Mouse (Mus musculus) T-helper 2 cell (primary cell): ENCODE data around the gene Plcg2.

Source experiments
- in situ Hi-C: fragments of 300-600 bp; cut with MboI, MseI; formaldehyde crosslinking; loops from one replicate; pipeline ENCODE4 v1.15.1; 2025; ENCODE audit warnings: high pct_unique_total_duplicates

Plcg2 gene

GRCm38 (mm10) chr8:117632532-117632931, 134.4 kb downstream of the Plcg2 start:
- in situ Hi-C loops = no loop called here

DNA sequence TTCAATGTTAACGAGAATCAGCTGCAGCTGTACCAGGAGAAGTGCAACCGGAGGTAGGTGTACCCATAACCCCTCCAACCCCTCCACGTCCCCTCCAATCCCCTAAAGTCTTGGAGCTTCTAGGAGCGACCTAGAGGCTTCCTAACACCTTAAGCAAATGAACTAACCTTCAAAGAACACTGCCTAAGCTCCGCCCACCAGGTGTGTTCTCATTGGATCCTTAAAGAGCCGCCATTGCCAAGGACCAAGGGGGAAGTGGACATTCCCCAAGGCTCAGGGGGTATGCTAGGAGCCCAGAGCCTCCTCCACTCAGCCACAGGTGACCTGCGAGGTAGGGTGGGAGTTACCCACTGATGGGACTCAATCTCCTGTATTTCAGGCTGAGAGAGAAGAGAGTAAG, 136.3 kb downstream of the Plcg2 start:
- in situ Hi-C loops = no loop called here

DNA sequence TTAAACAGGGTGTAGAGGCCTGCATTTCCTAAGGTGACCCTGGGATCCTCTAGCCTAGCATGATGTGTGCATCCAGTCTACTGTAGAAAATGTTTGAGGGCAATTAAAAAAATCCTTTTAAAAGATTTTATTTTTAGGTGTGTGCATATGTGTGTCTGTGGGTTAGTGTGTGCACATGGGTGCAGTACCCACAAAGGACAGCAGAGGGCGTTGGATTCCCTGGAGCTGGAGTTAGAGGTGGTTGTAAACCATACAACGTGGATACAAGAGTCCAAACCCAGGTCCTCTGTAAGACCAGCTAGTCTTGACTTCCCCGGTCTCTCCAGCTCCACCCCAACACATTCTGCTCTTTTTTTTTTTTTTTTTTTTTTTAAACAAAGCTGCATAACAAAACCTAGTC, 139.4 kb downstream of the Plcg2 start:
- in situ Hi-C loops = no loop called here

DNA sequence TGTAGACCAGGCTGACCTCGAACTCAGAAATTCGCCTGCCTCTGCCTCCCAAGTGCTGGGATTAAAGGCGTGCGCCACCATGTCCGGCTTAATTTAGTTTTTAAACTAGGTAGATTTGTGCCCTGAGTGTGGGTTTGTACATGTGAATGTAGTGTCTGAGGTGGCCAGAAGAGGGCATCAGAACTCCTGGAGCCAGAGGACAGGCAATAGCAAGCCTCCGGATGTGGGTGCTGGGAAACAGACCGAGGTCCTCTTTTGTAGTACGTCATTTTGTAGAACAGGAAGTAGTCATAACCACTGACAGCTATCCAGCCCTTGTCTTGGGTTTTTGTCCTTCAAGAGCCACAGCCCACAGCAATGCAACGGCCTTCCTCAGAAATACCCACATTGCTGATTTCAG, 141.5 kb downstream of the Plcg2 start:
- in situ Hi-C loops = loop anchor here (10.0 kb wide), 1 partner anchor 225 kb away; no protein-coding TSS in a partner anchor

GRCm38 (mm10) chr8:117645486-117645885, 147.4 kb downstream of the Plcg2 start:
- in situ Hi-C loops = loop anchor here (10.0 kb wide), 1 partner anchor 219 kb away; no protein-coding TSS in a partner anchor

- in situ Hi-C loops = loop anchor here (10.0 kb wide), 1 partner anchor 219 kb away; no protein-coding TSS in a partner anchor
Measured at GRCm38 (mm10) chr8:117646020-117646419, 147.9 kb downstream of the Plcg2 start.

DNA sequence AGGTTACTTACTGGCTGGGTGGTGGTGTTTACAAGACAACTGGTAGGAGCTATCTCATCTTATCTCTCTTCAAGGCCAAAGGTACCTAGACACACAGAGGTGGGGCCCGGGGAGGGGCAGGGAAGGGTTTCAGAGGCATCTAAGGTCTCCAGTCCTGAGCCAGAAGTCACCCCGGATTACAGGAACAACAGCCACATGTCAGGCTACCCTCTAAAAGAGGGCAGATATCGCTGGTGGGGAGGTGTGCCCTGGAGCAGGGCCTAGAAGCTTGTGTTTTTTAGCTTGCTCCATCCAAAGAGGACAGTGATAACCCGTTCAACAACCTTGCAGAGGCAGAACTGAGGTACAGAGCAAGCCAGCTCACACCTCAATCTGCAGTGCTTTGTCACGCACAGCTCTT, 148.3 kb downstream of the Plcg2 start:
- in situ Hi-C loops = loop anchor here (10.0 kb wide), 1 partner anchor 218 kb away; no protein-coding TSS in a partner anchor

DNA sequence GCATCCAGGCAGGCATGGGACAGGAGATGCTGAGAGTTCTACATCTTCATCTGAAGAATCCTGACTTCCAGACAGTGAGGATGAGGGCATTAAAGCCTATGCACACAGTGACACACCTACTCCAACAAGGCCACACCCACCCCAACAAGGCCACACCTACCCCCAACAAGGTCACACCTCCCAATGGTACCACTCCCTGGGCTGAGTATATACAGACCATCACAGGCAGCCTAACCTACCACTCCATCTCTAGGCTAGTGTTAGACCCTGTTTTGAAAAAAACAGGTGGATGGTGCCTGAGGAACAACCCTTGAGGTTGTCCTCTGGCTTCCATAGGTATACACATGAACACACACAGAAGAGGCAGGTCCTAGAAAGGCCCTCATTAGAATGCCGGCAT, 154.2 kb downstream of the Plcg2 start:
- in situ Hi-C loops = no loop called here

DNA sequence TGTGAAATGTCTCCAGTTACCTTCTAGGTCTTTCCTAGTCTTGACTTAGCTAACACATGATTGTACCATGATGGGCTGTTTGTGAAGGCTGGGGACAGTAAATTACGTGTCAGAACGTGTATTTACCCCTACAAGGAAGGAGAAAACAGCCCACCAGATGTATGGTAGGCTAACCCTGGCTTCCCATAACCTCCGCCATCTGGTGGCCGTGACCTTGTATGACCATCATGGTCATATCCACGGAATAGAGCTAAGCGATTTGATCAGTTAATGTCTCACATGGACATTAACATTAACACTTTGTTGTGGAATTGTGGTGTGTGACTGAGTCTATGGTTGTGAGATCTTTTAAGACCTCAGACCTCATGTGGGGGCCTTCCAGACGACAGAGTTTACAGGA, 160.9 kb downstream of the Plcg2 start:
- in situ Hi-C loops = no loop called here

- in situ Hi-C loops = no loop called here
Measured at GRCm38 (mm10) chr8:117660358-117661031, 162.4 kb downstream of the Plcg2 start.

- in situ Hi-C loops = no loop called here
Measured at GRCm38 (mm10) chr8:117667349-117668124, 169.4 kb downstream of the Plcg2 start.

- in situ Hi-C loops = no loop called here
Measured at GRCm38 (mm10) chr8:117670461-117670860, 172.4 kb downstream of the Plcg2 start.

DNA sequence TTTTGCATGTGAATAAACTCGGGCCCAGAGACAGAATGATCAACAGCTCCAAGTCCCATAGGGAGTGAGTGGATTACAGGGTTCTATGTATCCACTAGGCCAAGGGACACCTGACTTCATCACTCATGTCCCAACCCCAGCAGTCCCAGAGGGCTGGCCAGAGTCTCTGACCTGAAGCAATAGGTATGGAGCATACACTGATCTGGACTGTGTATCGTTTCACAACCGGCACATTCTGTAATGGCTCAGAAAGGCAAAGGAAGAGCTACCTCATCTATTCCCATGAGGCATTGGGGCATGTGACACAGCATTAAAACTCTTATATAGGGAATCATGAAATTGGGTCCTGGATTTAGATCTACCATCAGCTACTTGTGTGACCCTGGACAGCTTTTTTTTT, 174.5 kb downstream of the Plcg2 start:
- in situ Hi-C loops = no loop called here

DNA sequence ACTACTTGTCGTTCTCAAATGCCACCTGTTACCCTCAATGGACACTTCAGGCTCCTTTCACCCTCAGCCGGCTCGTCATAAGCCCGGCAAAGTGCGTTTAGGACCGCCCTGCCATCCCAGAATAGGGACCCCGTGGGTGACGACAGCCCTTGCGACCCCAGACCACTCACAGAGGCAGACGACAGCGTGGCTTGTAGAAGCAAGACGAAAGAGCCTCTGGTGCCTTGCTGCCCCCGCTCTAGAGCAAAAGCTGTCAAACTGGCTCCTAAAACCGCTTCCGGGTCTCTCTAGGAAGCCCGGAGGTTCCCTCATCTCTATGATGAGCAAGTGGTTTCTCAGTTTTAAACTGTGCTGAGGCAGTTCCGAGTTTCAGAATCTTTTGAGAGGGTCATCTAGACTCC, 175.3 kb downstream of the Plcg2 start, which contains the start of gene Sdr42e1:
Gene Sdr42e1, minus strand, starts transcription at position 260 of the 401 bp plus-strand sequence.
- in situ Hi-C loops = no loop called here

GRCm38 (mm10) chr8:117675171-117675570, 177.1 kb downstream of the Plcg2 start:
- in situ Hi-C loops = no loop called here

DNA sequence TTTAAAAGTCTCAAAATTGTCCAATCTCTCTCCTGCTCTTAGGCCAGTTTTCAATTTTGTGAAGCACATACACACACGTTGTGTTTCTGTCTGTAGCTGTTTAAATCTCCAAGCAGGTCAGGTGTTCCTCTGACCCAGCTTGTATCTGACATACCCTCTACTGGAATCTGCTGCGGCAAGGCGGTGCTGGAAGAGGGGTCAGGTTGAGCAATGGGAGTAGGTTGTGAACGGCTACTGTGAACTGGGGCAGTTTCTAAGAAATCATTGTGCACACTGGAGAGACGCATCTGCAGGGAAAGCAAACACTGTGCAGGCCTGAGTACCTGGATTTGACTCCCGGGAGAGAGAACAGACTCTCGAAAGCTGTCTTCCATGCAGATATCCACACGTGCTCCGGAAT, 178.4 kb downstream of the Plcg2 start:
- in situ Hi-C loops = no loop called here

- in situ Hi-C loops = no loop called here
Measured at GRCm38 (mm10) chr8:117677011-117677410, 178.9 kb downstream of the Plcg2 start.

GRCm38 (mm10) chr8:117678650-117679049, 180.6 kb downstream of the Plcg2 start:
- in situ Hi-C loops = no loop called here

GRCm38 (mm10) chr8:117683925-117684472, 185.9 kb downstream of the Plcg2 start:
- in situ Hi-C loops = no loop called here

DNA sequence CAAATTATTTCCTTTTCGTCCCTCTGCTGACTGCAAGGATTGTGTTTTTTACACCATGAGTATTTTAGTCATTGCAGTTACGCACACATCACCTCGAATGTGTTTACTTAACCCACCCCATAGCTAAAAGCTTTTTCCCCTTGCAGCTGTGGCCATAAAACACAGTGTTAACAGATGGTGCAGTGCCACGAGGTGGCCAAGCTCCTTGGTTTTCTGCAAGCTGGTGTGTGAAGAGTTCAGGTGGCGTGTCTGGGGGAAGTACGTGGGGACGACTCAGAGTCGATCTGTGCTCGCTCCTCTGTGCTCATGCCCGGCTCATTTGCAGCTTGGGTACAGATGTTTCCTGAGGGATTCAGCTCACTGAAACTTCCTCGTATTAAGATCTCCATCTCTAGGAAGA, 186.4 kb downstream of the Plcg2 start:
- in situ Hi-C loops = no loop called here
